Mouse (Mus musculus) midbrain, embryonic 10.5 days (tissue): ENCODE results near the gene Wdsub1. TPM values are rescaled to one million over a fixed set of nuclear protein-coding genes. Genes with fewer than 3 reads are reported as not detected.

Experiments
- DNase-seq: peaks from one replicate; pipeline ENCODE4 v3.0.0-alpha.2; 2017; ENCODE audit warnings: low spot score
- H3K27ac ChIP-seq: fragments of 300-500 bp; sonication (generic); replicated peaks from 2 replicates; pipeline ENCODE4 v1.5.1; 2016; ENCODE audit warnings: mild to moderate bottlenecking
- H3K27me3 ChIP-seq: fragments of 300-500 bp; sonication (generic); 2 replicates; pipeline ENCODE4 v1.6.1; 2016; ENCODE audit warnings: low read depth, mild to moderate bottlenecking; ENCODE audit not compliant: poor library complexity, severe bottlenecking
- H3K36me3 ChIP-seq: fragments of 300-500 bp; sonication (generic); 2 replicates; pipeline ENCODE4 v1.6.1; 2016; ENCODE audit warnings: mild to moderate bottlenecking, moderate library complexity
- H3K4me1 ChIP-seq: fragments of 300-500 bp; sonication (generic); 2 replicates; pipeline ENCODE4 v1.6.1; 2016
- H3K4me3 ChIP-seq: fragments of 300-500 bp; sonication (generic); 2 replicates; pipeline ENCODE4 v1.5.1; 2016; ENCODE audit warnings: mild to moderate bottlenecking, moderate library complexity
- H3K9me3 ChIP-seq: fragments of 300-500 bp; sonication (generic); replicated peaks from 2 replicates; pipeline ENCODE4 v1.6.1; 2016; ENCODE audit warnings: mild to moderate bottlenecking
- WGBS: fragments of 180-500 bp; shearing (Covaris S2); methylation state at CpG from one replicate; pipeline ENCODE4 v1.1.7; 2016; 5-methylcytosine and 5-hydroxymethylcytosine counted together
- polyA plus RNA-seq: library from polyadenylated mRNA; unstranded; fragments of >200 nt; fragmentation: Nextera tagmentation; extraction: Ambion mirVana; gene quantifications from 2 replicates; pipeline ENCODE4 v1.2.1, GENCODE M21; 2016

Gene Wdsub1
- polyA plus RNA-seq, 1 experiment from 2014 or later: 18.6 TPM

GRCm38 (mm10) chr2:59840191-59840590, 42.2 kb downstream of the Wdsub1 start:
- no peaks in the 10 kb centered on the region for H3K27me3 ChIP-seq
- no peak overlapping the region for H3K4me3 ChIP-seq
- WGBS: 69% methylated on average over 4 of the region's 4 CpGs
- H3K27ac ChIP-seq: no peak overlapping the region
- DNase-seq: no peak
- peaks cover 25% of the 10 kb centered on the region for H3K4me1 ChIP-seq
- H3K36me3 ChIP-seq: peaks cover 33% of the 10 kb centered on the region
- no peaks in the 10 kb centered on the region for H3K9me3 ChIP-seq

- Histone ChIP-seq H3K27me3 (no peaks in the 10 kb centered on the region), H3K4me3 (no peak overlapping the region), H3K4me1 (peaks cover 25% of the 10 kb centered on the region), H3K27ac (no peak overlapping the region), H3K36me3 (peaks cover 33% of the 10 kb centered on the region), H3K9me3 (no peaks in the 10 kb centered on the region)
- WGBS: 84% methylated on average over 2 of the region's 2 CpGs
- DNase-seq: no peak
Observed at GRCm38 (mm10) chr2:59839755-59840154, 42.6 kb downstream of the Wdsub1 start.

GRCm38 (mm10) chr2:59838825-59839224, 43.6 kb downstream of the Wdsub1 start:
- 85% methylated on average over 8 of the region's 8 CpGs for WGBS
- DNase-seq: no peak
- no peaks in the 10 kb centered on the region for H3K9me3 ChIP-seq
- peaks cover 25% of the 10 kb centered on the region for H3K4me1 ChIP-seq
- no peak overlapping the region for H3K27ac ChIP-seq
- H3K4me3 ChIP-seq: no peak overlapping the region
- peaks cover 33% of the 10 kb centered on the region for H3K36me3 ChIP-seq
- no peaks in the 10 kb centered on the region for H3K27me3 ChIP-seq

GRCm38 (mm10) chr2:59831831-59832230, 50.6 kb downstream of the Wdsub1 start:
- no peaks in the 10 kb centered on the region for H3K27me3 ChIP-seq
- no peaks in the 10 kb centered on the region for H3K9me3 ChIP-seq
- DNase-seq: no peak
- peaks cover 1% of the 10 kb centered on the region; the same call in 1 of the 2 replicates for H3K36me3 ChIP-seq
- no peak overlapping the region for H3K27ac ChIP-seq
- H3K4me1 ChIP-seq: peaks cover 35% of the 10 kb centered on the region
- H3K4me3 ChIP-seq: no peak overlapping the region
- WGBS: 83% methylated on average over 7 of the region's 7 CpGs

GRCm38 (mm10) chr2:59830940-59831339, 51.5 kb downstream of the Wdsub1 start:
- H3K4me3 ChIP-seq: no peak overlapping the region
- H3K36me3 ChIP-seq: no peaks in the 10 kb centered on the region
- no peaks in the 10 kb centered on the region for H3K27me3 ChIP-seq
- H3K27ac ChIP-seq: peak overlapping the region; percentile 72; the same call in 1 of the 2 replicates
- H3K9me3 ChIP-seq: no peaks in the 10 kb centered on the region
- DNase-seq: no peak
- 87% methylated on average over 5 of the region's 5 CpGs for WGBS
- H3K4me1 ChIP-seq: peaks cover 35% of the 10 kb centered on the region

- WGBS: 25% methylated on average over 9 of the region's 9 CpGs
- Histone ChIP-seq H3K4me3 (no peak overlapping the region), H3K4me1 (peaks cover 39% of the 10 kb centered on the region), H3K27ac (peak overlapping the region; percentile 72), H3K36me3 (no peaks in the 10 kb centered on the region), H3K9me3 (no peaks in the 10 kb centered on the region), H3K27me3 (no peaks in the 10 kb centered on the region)
- peak; percentile 51 for DNase-seq
Observed at GRCm38 (mm10) chr2:59830151-59830550, 52.2 kb downstream of the Wdsub1 start.

- peaks cover 41% of the 10 kb centered on the region for H3K4me1 ChIP-seq
- no peak for DNase-seq
Observed at GRCm38 (mm10) chr2:59829718-59830117, 52.7 kb downstream of the Wdsub1 start.

GRCm38 (mm10) chr2:59828777-59829508, 53.4 kb downstream of the Wdsub1 start:
- Histone ChIP-seq H3K27ac (peak overlapping the region; percentile 72), H3K9me3 (no peaks in the 10 kb centered on the region), H3K4me3 (no peak overlapping the region), H3K27me3 (no peaks in the 10 kb centered on the region), H3K4me1 (peaks cover 46% of the 10 kb centered on the region), H3K36me3 (no peaks in the 10 kb centered on the region)
- DNase-seq: peak; percentile 37
- 56% methylated on average over 14 of the region's 14 CpGs for WGBS

More at GRCm38 (mm10) chr2:59829718-59830117, 52.7 kb downstream of the Wdsub1 start:
- peak overlapping the region; percentile 72 for H3K27ac ChIP-seq
- no peaks in the 10 kb centered on the region for H3K27me3 ChIP-seq
- H3K9me3 ChIP-seq: no peaks in the 10 kb centered on the region
- no peaks in the 10 kb centered on the region for H3K36me3 ChIP-seq
- 88% methylated on average over 7 of the region's 7 CpGs for WGBS
- H3K4me3 ChIP-seq: no peak overlapping the region

GRCm38 (mm10) chr2:59828103-59828655, 54.2 kb downstream of the Wdsub1 start:
- peaks cover 46% of the 10 kb centered on the region for H3K4me1 ChIP-seq
- WGBS: 84% methylated on average over 11 of the region's 11 CpGs
- no peaks in the 10 kb centered on the region for H3K36me3 ChIP-seq
- no peaks in the 10 kb centered on the region for H3K27me3 ChIP-seq
- no peak overlapping the region for H3K4me3 ChIP-seq
- peak overlapping the region; percentile 72 for H3K27ac ChIP-seq
- no peaks in the 10 kb centered on the region for H3K9me3 ChIP-seq
- no peak for DNase-seq

- no peaks in the 10 kb centered on the region for H3K36me3 ChIP-seq
- no peaks in the 10 kb centered on the region for H3K9me3 ChIP-seq
- H3K4me1 ChIP-seq: peaks cover 40% of the 10 kb centered on the region
- DNase-seq: no peak
- H3K27ac ChIP-seq: no peak overlapping the region
- no peaks in the 10 kb centered on the region for H3K27me3 ChIP-seq
- H3K4me3 ChIP-seq: no peak overlapping the region
- 92% methylated on average over 4 of the region's 4 CpGs for WGBS
Observed at GRCm38 (mm10) chr2:59825380-59825779, 57.0 kb downstream of the Wdsub1 start.

- peaks cover 29% of the 10 kb centered on the region for H3K4me1 ChIP-seq
- no peak for DNase-seq
- H3K4me3 ChIP-seq: no peak overlapping the region
- H3K9me3 ChIP-seq: no peaks in the 10 kb centered on the region
- 77% methylated on average over 8 of the region's 8 CpGs for WGBS
- H3K27me3 ChIP-seq: no peaks in the 10 kb centered on the region
- H3K36me3 ChIP-seq: no peaks in the 10 kb centered on the region
- H3K27ac ChIP-seq: no peak overlapping the region
Observed at GRCm38 (mm10) chr2:59824289-59824688, 58.1 kb downstream of the Wdsub1 start.

GRCm38 (mm10) chr2:59821044-59821443, 61.3 kb downstream of the Wdsub1 start:
- peaks cover 6% of the 10 kb centered on the region for H3K36me3 ChIP-seq
- no peaks in the 10 kb centered on the region for H3K27me3 ChIP-seq
- 97% methylated on average over 2 of the region's 2 CpGs for WGBS
- no peak overlapping the region for H3K4me3 ChIP-seq
- peaks cover 11% of the 10 kb centered on the region; the same call in 1 of the 2 replicates for H3K4me1 ChIP-seq
- DNase-seq: no peak
- H3K9me3 ChIP-seq: no peaks in the 10 kb centered on the region
- no peak overlapping the region for H3K27ac ChIP-seq

- DNase-seq: no peak
- H3K4me1 ChIP-seq: peaks cover 7% of the 10 kb centered on the region; the same call in 1 of the 2 replicates
- no peak overlapping the region for H3K27ac ChIP-seq
- WGBS: 93% methylated on average over 15 of the region's 15 CpGs
- H3K36me3 ChIP-seq: peaks cover 6% of the 10 kb centered on the region
- H3K27me3 ChIP-seq: no peaks in the 10 kb centered on the region
- no peaks in the 10 kb centered on the region for H3K9me3 ChIP-seq
- no peak overlapping the region for H3K4me3 ChIP-seq
Observed at GRCm38 (mm10) chr2:59820088-59820487, 62.3 kb downstream of the Wdsub1 start.
